Mouse (Mus musculus) pancreas, adult 10 weeks (tissue): ENCODE data around the gene Anapc15. TPM values are rescaled to one million over a fixed set of nuclear protein-coding genes. Genes with fewer than 3 reads are reported as not detected.

Experiments used
- polyA plus RNA-seq: library from polyadenylated mRNA; stranded (reverse); fragments of 350-450 nt; fragmentation: Illumina TruSeq; extraction: RNeasy Lipid Tissue Mini Kit (QIAGEN cat#74804); gene quantifications from one replicate; pipeline ENCODE4 v1.2.3, GENCODE M21; 2015; ENCODE audit warnings: low read depth, low replicate concordance; ENCODE audit not compliant: insufficient read depth

The Anapc15 gene
- 6.8 TPM for polyA plus RNA-seq

GRCm38 (mm10) chr7:101863415-101863814 lies at the start of gene Anapc15:
Gene Anapc15 (plus strand): TSS chr7:101863715.

GRCm38 (mm10) chr7:101817861-101818401 lies 45.6 kb upstream of the Anapc15 start, which contains the start of gene Phox2a:
Gene Phox2a (plus strand): TSS chr7:101818313.

DNA sequence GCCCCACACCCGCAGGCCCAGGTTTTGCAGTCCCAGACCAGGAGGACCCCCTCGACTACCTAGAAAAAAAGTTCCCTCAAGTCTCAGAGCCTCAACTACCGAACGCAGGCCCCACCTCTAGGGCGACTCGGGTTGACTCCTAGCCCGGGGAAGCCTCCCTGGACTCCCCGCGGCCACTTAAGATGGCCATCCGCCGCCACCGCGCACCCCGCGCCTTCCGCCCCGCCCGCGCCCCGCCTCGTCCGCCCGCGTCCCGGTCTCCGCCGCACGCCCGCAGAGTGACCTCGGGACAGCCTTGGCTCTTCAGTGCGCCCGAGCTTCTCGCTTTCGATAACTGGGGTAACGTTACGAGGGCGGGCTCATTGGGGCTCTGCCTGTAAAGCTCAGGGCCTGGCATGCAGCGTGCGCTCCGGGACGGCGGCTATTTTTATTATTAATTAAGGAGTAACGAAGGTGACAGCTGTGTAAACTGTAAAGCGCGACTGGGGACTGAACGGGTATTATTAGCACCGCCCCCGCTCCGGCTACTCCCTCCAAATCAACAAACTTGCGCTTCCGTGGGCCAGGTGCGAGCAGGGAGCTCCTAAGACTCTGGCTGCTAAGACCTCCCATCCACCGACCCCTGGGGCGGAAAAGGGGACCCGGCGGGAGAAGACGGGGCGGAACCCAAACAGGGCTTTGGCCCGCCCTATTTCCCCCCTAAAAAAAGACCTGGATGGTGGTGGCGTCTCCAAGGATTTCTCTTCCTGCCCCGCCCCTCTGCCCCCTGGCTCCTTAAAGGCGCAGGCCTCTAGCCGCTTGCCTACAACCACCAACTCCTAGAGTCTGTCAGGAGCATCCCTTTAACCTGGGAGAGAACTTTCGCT lies 25.7 kb upstream of the Anapc15 start, which contains the start of gene Inppl1:
Inppl1 (minus strand) TSS at position 624 of the 866 bp plus-strand sequence.

DNA sequence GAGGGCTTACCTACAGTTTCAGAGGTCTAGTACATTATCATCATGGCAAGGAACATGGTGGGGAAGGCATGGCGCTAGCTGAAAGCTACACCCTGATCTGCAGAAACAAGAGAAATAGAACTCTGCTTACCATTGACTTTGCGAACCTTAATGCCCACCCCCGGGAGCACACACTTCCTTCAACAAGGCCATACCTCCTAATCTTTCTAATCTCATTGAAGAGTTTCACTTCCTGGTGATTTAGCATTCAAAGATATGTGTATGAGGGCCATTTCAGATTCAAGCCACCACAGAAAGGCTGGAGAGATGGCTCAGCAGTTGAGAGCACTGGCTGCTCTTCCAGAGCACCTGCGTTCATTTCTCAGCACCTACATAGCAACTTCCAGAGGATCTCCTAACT lies 6.4 kb upstream of the Anapc15 start, which contains the start of gene Folr2:
Folr2 (minus strand) TSS at position 101 of the 400 bp plus-strand sequence.

GRCm38 (mm10) chr7:101870629-101871028 lies 7.1 kb downstream of the Anapc15 start, which contains the start of gene Folr1:
Gene Folr1 (minus strand): TSS chr7:101870788.

DNA sequence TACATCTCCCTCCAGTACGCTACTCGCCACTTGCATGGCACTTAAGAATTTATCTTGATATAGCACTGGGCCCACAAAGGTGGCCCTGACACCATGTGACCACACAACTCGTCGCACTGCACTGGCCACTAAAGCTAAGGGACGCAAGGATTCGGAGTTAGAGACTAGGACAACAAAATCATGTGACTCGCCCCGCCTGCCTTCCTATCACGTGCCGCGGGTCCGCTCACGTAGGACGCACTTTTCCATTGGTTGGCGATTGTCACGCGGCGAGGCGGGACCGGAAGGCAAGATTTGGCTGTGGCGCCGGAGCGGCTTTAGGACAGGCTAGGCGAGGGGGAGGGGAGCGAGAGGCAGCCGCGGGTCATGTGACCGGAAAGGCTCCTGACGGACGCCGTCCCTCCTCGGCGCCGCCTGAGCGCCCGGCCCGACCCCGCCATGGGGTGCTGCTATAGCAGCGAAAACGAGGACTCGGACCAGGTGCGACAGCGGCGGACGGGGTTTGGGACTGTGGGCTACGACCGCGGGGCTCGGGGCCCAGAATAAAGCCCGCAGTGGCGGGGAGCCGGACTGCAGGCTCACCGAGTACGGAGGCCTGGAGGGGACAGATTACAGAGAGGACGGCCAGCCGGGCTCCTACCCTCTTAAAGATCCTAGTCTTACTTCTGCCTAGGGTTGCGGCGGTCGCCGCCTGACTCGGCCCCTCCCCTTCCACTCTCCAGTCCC lies 42.2 kb downstream of the Anapc15 start, which contains the start of gene Lamtor1:
Lamtor1 (plus strand) TSS at position 344 of the 726 bp plus-strand sequence.

GRCm38 (mm10) chr7:101906287-101906681 lies 42.8 kb downstream of the Anapc15 start, which contains the start of gene Tomt:
Gene Tomt (minus strand): TSS chr7:101906359.

DNA sequence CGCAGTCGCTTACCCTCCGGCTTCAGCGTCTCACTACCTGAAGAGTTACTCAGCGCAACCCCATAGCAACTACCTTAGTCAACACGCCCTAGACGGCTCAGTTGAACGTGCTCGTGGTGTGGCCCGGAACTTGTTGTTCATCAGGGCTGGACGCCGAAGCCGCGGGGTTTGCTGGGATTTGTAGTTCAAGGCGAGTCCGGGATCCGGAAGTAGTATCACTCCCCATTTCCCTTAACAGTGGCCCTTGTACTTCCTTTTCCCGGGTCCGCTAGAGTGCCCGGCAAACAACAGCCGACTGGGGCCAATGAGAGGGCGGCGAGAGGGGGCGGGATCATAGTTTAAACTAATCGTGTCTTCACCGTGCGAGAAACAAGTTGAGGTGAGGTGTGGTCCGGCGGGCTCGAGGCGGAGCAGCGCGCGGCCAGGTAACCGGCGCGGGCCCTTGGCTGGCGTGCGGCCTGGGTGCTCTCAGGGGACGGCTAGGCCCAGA lies 70.3 kb downstream of the Anapc15 start, which contains the start of the genes Lrrc51 and Numa1:
Lrrc51 (minus strand) TSS at position 145 of the 490 bp plus-strand sequence.
Numa1 (plus strand) TSS at position 361 of the 490 bp plus-strand sequence.

Other genes starting within 250 kb of the Anapc15 start
- 4.8 TPM for gene Clpb, start 200.1 kb upstream of the Anapc15 start, polyA plus RNA-seq
- gene Phox2a, start 45.4 kb upstream of the Anapc15 start, polyA plus RNA-seq, result not detected
- 24.1 TPM for gene Inppl1, start 25.5 kb upstream of the Anapc15 start, polyA plus RNA-seq
- gene Folr2, start 6.5 kb upstream of the Anapc15 start, polyA plus RNA-seq, result 7.3 TPM
- 2.5 TPM for gene Folr1, start 7.1 kb downstream of the Anapc15 start, polyA plus RNA-seq
- 21.4 TPM for gene Lamtor1, start 42.2 kb downstream of the Anapc15 start, polyA plus RNA-seq
- gene Tomt, start 42.6 kb downstream of the Anapc15 start, polyA plus RNA-seq, result not detected
- 12.1 TPM for gene Lrrc51, start 70.2 kb downstream of the Anapc15 start, polyA plus RNA-seq
- 26.7 TPM for gene Numa1, start 70.4 kb downstream of the Anapc15 start, polyA plus RNA-seq
- 5.5 TPM for gene Il18bp, start 155.0 kb downstream of the Anapc15 start, polyA plus RNA-seq
- 7.9 TPM for gene Rnf121, start 201.8 kb downstream of the Anapc15 start, polyA plus RNA-seq
- 7.2 TPM for gene Xndc1, start 201.8 kb downstream of the Anapc15 start, polyA plus RNA-seq
- gene Xntrpc, start 202.0 kb downstream of the Anapc15 start, polyA plus RNA-seq, result 1.0 TPM
- gene Trpc2, start 219.4 kb downstream of the Anapc15 start, polyA plus RNA-seq, result not detected
- not detected for gene Art1, start 238.0 kb downstream of the Anapc15 start, polyA plus RNA-seq
- not detected for gene Art5, start 245.8 kb downstream of the Anapc15 start, polyA plus RNA-seq